Mouse (Mus musculus) midbrain, embryonic 10.5 days (tissue): ENCODE results near the gene Morn1. TPM values are rescaled to one million over a fixed set of nuclear protein-coding genes. Genes with fewer than 3 reads are reported as not detected.

ENCODE experiments used
- DNase-seq: peaks from one replicate; pipeline ENCODE4 v3.0.0-alpha.2; 2017; ENCODE audit warnings: low spot score
- H3K27ac ChIP-seq: fragments of 300-500 bp; sonication (generic); replicated peaks from 2 replicates; pipeline ENCODE4 v1.5.1; 2016; ENCODE audit warnings: mild to moderate bottlenecking
- H3K27me3 ChIP-seq: fragments of 300-500 bp; sonication (generic); 2 replicates; pipeline ENCODE4 v1.6.1; 2016; ENCODE audit warnings: low read depth, mild to moderate bottlenecking; ENCODE audit not compliant: poor library complexity, severe bottlenecking
- H3K36me3 ChIP-seq: fragments of 300-500 bp; sonication (generic); 2 replicates; pipeline ENCODE4 v1.6.1; 2016; ENCODE audit warnings: mild to moderate bottlenecking, moderate library complexity
- H3K4me1 ChIP-seq: fragments of 300-500 bp; sonication (generic); 2 replicates; pipeline ENCODE4 v1.6.1; 2016
- H3K4me3 ChIP-seq: fragments of 300-500 bp; sonication (generic); 2 replicates; pipeline ENCODE4 v1.5.1; 2016; ENCODE audit warnings: mild to moderate bottlenecking, moderate library complexity
- H3K9me3 ChIP-seq: fragments of 300-500 bp; sonication (generic); replicated peaks from 2 replicates; pipeline ENCODE4 v1.6.1; 2016; ENCODE audit warnings: mild to moderate bottlenecking
- WGBS: fragments of 180-500 bp; shearing (Covaris S2); methylation state at CpG from one replicate; pipeline ENCODE4 v1.1.7; 2016; 5-methylcytosine and 5-hydroxymethylcytosine counted together
- polyA plus RNA-seq: library from polyadenylated mRNA; unstranded; fragments of >200 nt; fragmentation: Nextera tagmentation; extraction: Ambion mirVana; gene quantifications from 2 replicates; pipeline ENCODE4 v1.2.1, GENCODE M21; 2016

Gene Morn1
- polyA plus RNA-seq, 1 experiment from 2014 or later = 5.1 TPM

DNA sequence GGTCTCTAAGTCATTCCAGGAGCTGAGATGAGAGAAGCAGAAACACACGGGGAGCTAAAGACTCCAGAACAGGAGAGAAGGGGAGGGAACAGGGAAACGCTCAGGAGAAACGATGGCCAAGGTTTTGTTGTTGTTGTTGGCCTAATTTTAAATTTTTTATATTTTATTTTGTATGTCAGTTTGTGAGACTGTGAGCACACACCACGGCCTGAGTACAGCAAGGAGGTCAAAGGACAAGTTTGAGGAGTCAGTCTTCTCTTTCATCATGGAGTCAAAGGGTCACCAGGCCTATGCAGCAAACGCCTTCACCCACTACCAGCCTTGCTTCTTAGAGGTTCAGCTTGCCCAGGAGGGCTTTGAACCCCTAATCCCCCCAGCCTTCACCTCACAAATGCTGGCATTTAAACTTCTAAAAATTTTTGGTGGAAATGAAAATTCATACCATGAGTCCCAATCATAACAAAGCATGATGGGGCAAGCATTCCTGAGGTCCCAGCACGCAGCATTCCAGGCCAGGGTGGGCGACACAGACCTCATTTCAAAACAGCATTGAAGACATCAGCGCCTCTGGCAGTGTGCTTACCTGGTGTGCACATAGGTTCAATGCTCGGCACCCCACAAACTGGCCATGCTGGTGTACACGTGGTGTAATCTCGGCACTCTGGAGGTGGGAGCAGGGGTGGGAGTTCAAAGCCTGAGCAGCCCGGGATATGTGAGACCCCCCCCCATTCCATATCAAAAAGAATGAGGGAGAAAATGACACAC, 53.1 kb downstream of the Morn1 start:
- Histone ChIP-seq H3K4me3 (no peak overlapping the region), H3K27ac (no peak overlapping the region; the same call in 1 of the 2 replicates)
- DNase-seq = no peak

DNA sequence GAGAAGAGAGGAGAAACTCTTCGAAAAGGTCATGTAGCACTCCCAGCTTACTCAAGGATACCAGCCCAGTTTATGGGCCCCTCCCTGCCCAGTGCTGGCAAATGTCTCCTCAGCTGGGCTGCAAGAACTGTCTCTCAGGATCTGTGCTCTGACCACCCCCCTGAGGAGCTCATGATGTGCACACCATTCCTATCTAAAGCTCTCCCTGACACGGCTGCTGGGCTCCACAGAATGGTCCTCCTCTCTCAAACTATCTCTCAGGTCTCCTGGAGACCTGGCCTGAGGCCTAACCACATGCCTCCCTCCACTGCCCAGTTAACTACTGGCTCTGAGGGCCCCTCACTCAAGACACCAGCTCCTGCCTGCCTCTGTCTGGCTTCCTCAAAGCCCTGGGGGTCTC, 53.8 kb downstream of the Morn1 start:
- no peaks in the 10 kb centered on the region for H3K36me3 ChIP-seq
- no peak overlapping the region for H3K4me3 ChIP-seq
- H3K27ac ChIP-seq = no peak overlapping the region
- DNase-seq = no peak
- WGBS = 93% methylated on average over 2 of the region's 2 CpGs
- peaks cover 51% of the 10 kb centered on the region for H3K4me1 ChIP-seq
- no peaks in the 10 kb centered on the region for H3K9me3 ChIP-seq
- H3K27me3 ChIP-seq = no peaks in the 10 kb centered on the region

More for the DNA sequence above, 53.1 kb downstream of the Morn1 start:
- WGBS = 83% methylated on average over 12 of the region's 12 CpGs
- Histone ChIP-seq H3K27me3 (no peaks in the 10 kb centered on the region), H3K4me1 (peaks cover 51% of the 10 kb centered on the region), H3K36me3 (no peaks in the 10 kb centered on the region), H3K9me3 (no peaks in the 10 kb centered on the region)

DNA sequence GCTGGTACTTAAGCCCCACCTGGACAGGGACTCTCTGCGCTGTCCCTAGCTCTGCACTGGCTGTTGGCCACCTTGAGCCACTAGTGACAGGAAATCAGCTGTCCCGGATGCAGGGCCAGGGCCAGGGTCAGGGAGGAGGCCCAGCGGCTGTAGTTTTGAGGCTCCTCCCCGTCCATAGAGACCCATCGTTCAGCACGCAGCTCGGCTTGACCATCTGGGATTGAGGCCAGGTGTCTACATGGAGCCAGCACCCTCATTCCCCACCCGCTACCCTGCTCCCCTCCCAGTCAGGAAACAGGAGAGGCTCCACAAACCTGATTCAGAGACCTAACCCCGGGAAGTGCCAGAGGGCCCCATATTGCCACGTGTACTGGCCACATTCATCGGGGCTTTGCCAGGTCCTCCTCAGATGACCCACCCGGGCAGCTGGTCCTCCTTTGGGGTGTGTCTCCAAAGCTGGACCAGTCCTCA, 54.5 kb downstream of the Morn1 start:
- no peak overlapping the region; the same call in 1 of the 2 replicates for H3K27ac ChIP-seq
- 76% methylated on average over 12 of the region's 12 CpGs for WGBS
- no peak for DNase-seq
- peaks cover 51% of the 10 kb centered on the region for H3K4me1 ChIP-seq
- no peaks in the 10 kb centered on the region for H3K9me3 ChIP-seq
- H3K4me3 ChIP-seq = no peak overlapping the region
- H3K36me3 ChIP-seq = no peaks in the 10 kb centered on the region
- H3K27me3 ChIP-seq = no peaks in the 10 kb centered on the region

DNA sequence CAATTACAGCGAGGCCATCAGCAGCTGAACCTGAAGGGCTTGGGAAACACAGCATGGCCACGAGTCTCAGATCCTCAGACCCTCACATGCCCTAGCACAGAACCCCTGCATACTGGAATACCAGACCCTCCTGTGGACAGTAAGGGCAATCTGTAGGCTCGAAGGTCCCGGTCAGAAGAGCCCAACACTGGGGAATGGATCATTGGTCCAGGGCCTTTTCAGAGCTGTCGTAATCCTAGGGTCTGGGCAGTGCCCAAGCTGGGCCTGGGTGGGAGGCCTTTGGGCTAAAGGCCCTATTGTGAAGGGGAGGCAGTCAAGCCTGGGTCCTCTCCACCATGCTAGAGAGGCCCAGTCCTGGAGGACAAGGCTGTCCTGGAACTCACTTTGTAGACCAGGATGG, 56.5 kb downstream of the Morn1 start:
- Histone ChIP-seq H3K27ac (peak overlapping the region; percentile 88), H3K9me3 (no peaks in the 10 kb centered on the region), H3K36me3 (no peaks in the 10 kb centered on the region), H3K27me3 (no peaks in the 10 kb centered on the region), H3K4me1 (peaks cover 47% of the 10 kb centered on the region), H3K4me3 (no peak overlapping the region)
- 90% methylated on average over 5 of the region's 5 CpGs for WGBS
- no peak for DNase-seq

DNA sequence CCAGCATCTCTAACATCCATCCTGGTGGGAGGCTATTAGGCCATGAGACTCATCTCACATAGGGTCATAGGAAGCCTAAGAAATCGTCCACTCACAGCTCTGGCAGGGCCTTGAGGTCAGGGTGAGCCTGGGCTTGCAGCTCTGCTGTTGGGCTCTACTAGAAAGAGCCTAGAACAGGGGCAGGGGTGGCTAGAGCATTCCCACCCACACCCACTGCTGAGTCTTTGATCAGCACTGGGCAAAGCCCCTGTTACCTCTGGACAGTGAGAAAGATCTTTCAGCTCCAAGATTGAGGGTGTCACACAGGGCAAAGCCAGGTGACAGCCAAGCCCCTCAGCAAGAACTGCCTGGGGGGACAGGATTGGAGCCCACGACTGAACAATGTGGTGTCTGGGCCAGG, 57.0 kb downstream of the Morn1 start:
- no peak for DNase-seq
- H3K27me3 ChIP-seq = no peaks in the 10 kb centered on the region
- 55% methylated on average over 2 of the region's 2 CpGs for WGBS
- no peaks in the 10 kb centered on the region for H3K36me3 ChIP-seq
- peaks cover 47% of the 10 kb centered on the region for H3K4me1 ChIP-seq
- no peaks in the 10 kb centered on the region for H3K9me3 ChIP-seq
- H3K27ac ChIP-seq = peak overlapping the region; percentile 88
- no peak overlapping the region for H3K4me3 ChIP-seq

DNA sequence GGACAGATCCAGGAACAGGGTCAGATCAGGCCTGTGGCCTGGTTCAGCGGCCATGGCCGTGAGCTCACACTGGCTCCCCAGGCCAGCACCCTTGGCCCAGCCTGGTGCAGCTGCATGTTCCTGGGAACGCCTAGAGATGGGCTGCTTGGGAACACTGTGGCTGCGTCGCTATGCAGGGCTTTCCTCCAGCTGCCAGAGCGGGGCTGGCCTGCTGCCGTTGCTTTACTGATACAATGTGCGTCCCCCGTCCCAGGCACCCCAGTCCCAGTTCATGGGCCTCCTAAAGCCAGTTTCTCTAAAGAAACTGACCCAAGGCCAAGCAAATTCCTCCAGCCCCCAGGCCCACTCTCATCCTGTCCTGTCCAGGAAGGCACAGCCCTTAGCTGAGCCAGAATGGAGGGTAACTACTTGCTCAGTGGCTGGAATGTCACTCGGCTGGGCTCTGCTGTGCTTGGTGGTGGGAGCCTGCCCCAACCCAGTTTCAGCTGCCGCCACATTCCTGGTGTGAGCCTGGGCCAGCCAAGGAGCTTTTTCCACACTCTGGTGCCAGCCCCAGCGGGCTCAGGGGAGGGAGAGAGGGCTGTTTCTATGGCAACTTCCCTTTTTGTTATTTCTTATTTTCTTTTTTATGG, 57.6 kb downstream of the Morn1 start:
- Histone ChIP-seq H3K27me3 (no peaks in the 10 kb centered on the region; the same call in 1 of the 2 replicates), H3K36me3 (no peaks in the 10 kb centered on the region), H3K4me3 (peak overlapping the region; percentile 18; the same call in 1 of the 2 replicates), H3K27ac (peak overlapping the region; percentile 88), H3K9me3 (no peaks in the 10 kb centered on the region), H3K4me1 (peaks cover 50% of the 10 kb centered on the region)
- WGBS = 45% methylated on average over 12 of the region's 12 CpGs
- DNase-seq = peak; percentile 75

DNA sequence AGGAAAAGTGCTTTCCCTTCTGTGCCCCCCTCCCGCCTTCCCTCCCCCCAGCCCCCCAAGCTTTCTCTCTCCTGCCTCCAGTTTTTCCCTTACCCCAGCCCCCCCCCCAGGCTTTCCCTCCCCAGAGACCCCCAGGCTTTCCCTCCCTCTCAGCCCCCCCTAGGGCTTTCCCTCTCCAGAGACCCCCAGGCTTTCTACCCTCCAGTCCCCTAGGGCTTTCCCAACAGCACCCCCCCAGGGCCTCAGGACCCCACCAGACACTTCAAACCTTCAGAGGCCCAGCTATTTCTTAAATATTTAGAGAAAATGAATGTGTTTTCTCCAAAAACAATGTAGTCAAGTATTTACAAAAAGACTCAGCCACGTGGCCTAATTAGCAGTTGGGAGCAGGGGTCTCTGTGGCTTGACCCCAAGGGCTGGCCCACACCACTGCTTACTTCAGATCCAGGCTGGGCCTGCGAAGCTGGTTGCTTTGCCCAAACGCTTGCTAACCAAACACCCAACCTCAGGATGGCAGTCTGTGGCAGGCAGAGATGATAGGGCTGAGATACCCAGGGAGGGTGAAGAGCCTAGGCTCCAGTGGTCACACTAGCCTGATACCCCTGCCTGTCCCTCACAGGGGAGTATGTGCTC, 58.3 kb downstream of the Morn1 start:
- Histone ChIP-seq H3K4me1 (peaks cover 53% of the 10 kb centered on the region), H3K4me3 (no peak overlapping the region), H3K27me3 (peaks cover 5% of the 10 kb centered on the region), H3K36me3 (no peaks in the 10 kb centered on the region), H3K27ac (peak overlapping the region; percentile 88), H3K9me3 (no peaks in the 10 kb centered on the region)
- DNase-seq = no peak
- WGBS = 48% methylated on average over 4 of the region's 4 CpGs

DNA sequence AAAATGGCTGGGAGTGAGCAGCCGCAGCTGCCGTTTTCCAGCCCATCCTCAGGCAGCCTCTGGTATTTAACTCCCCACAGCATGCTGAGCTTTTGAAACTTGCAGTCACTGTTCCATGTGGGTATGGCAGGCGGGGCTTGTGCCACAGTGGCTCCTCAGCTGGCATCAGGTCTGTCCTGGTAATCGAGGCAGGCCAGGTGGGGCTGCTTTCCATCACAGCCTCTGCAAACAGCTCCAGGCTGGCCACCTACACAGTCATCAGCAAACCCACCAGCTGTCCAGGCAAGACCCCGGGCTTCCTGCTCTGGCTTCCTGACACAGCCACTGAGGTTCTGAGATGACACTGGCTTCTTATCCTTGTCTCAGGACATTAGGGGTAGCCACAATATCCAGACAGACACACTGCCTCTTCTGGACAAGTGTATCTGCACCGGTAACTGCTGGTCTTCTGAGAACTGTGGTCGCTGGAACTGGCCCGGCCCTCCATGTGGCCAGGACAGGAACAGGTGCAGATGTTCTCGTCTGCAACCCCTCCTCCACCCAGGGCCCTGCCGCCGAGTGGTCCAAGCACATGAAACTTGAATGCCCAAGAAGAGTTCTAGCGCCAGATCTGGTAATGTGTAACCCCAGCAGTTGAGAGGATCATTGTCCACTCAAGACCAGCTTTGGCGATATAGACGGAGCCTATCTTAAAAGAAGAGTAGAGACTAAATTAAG, 59.9 kb downstream of the Morn1 start:
- peak overlapping the region; percentile 30; the same call in 1 of the 2 replicates for H3K27ac ChIP-seq
- H3K4me3 ChIP-seq = no peak overlapping the region
- WGBS = 80% methylated on average over 14 of the region's 14 CpGs
- no peaks in the 10 kb centered on the region for H3K9me3 ChIP-seq
- no peak for DNase-seq
- H3K36me3 ChIP-seq = no peaks in the 10 kb centered on the region
- peaks cover 58% of the 10 kb centered on the region for H3K4me1 ChIP-seq
- peaks cover 14% of the 10 kb centered on the region for H3K27me3 ChIP-seq

DNA sequence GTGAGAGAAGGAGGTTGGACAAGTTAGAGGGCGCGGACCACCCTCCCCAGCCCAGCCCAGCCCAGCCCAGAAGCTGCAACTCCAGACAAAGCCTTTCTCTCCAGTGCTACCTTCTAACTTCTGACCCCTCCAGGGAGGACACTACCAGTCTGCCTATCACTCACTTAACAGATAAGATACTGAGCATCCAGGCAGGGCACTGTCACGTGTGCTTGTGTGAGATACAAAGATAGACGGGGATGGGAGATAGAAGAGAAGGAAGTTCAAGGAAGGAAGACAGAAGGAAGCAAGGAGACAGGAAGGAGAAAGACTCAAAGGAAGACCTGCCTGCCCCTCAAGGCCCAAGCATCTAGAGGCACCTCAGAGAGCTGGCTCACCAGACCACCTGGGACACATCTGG, 62.1 kb downstream of the Morn1 start:
- Histone ChIP-seq H3K27ac (0 out of 2 replicates have a peak overlapping the region, but pooled peaks have one; percentile 28), H3K4me1 (peaks cover 63% of the 10 kb centered on the region), H3K4me3 (no peak overlapping the region), H3K36me3 (peaks cover 11% of the 10 kb centered on the region), H3K27me3 (peaks cover 31% of the 10 kb centered on the region), H3K9me3 (no peaks in the 10 kb centered on the region)
- DNase-seq = no peak
- WGBS = 89% methylated on average over 4 of the region's 4 CpGs

DNA sequence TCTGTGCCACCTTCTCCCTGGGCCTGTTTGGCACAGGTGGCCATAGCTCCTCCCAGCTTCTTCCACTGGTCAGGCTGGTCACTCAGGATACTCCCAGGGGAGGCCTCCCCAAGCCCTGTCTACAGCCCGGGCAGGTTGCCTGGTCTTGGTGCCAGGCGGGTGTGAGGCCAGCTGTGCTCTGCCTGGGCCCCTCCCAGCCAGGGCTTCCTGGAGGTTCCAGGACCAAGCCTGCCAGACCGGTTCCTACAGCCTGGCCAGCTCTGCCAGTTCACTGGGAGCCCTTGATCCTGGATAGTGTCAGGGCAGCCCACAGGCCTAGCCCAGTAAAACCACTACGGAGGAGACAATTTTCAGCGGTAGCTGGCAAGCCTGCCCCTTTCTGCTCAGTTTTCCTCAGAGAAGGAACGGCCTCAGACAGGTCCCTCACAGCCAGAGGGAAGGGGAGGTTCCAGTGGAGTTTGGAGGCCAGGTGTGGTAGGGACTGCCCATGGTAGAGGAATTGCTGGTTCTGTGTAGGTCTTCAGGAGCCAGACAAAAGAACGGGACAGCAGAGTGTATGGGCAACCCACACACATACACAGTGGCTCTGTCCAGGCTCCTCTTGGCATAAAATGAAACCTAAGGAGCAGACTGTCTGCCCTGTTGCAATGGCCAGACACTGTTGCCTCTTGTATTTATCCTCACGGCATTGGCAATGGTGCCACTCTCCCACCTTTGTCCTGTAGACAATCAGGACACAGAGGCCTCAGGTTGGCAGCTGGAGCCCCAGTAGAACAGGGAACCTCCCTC, 62.7 kb downstream of the Morn1 start:
- 80% methylated on average over 8 of the region's 8 CpGs for WGBS
- no peaks in the 10 kb centered on the region for H3K9me3 ChIP-seq
- no peak for DNase-seq
- 0 out of 2 replicates have a peak overlapping the region, but pooled peaks have one; percentile 28 for H3K27ac ChIP-seq
- peaks cover 16% of the 10 kb centered on the region for H3K36me3 ChIP-seq
- peaks cover 31% of the 10 kb centered on the region for H3K27me3 ChIP-seq
- H3K4me3 ChIP-seq = no peak overlapping the region
- peaks cover 56% of the 10 kb centered on the region for H3K4me1 ChIP-seq

DNA sequence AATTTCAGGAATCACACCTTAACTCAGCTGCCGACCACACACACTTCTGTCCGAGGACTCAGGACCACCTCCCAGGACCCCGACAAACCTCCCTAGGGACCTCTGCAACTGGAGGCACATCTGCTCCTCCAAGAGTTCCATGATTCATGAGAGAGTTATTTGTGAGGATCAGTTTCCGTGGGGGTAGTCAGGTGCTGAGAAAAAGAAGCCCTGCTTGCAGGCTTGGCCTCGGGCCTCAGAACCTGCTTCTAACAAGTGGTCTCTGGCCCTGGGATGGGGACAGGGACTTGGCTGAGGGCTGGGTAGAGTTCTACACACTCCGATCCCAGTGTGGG, 63.5 kb downstream of the Morn1 start:
- 80% methylated on average over 6 of the region's 6 CpGs for WGBS
- no peak for DNase-seq
- Histone ChIP-seq H3K4me1 (peaks cover 50% of the 10 kb centered on the region), H3K36me3 (peaks cover 23% of the 10 kb centered on the region), H3K9me3 (no peaks in the 10 kb centered on the region), H3K27me3 (peaks cover 31% of the 10 kb centered on the region), H3K4me3 (no peak overlapping the region; the same call in 1 of the 2 replicates), H3K27ac (peak overlapping the region; percentile 86; the same call in 1 of the 2 replicates)
